Mouse (Mus musculus) heart, embryonic 16.5 days (tissue): Measurements from ENCODE around the gene Fancd2. TPM values are rescaled to one million over a fixed set of nuclear protein-coding genes. Genes with fewer than 3 reads are reported as not detected.

Source experiments
- ATAC-seq: fragments of 200-750 bp; cut with Nextera tagmentation; replicated peaks from 2 replicates; pipeline ENCODE4 v1.8.0; 2017; ENCODE audit warnings: moderate number of reproducible peaks; ENCODE audit not compliant: insufficient read depth, low FRiP score; ENCODE audit errors: extremely low read depth
- H3K27ac ChIP-seq: fragments of 300-500 bp; sonication (generic); 2 replicates; pipeline ENCODE4 v1.5.1; 2014; ENCODE audit warnings: mild to moderate bottlenecking, low read length, control low read depth, moderate library complexity
- H3K27me3 ChIP-seq: fragments of 300-500 bp; sonication (generic); 2 replicates; pipeline ENCODE4 v1.6.1; 2014; ENCODE audit warnings: low read length, mixed read lengths; ENCODE audit not compliant: control insufficient read depth, insufficient read depth
- H3K36me3 ChIP-seq: fragments of 300-500 bp; sonication (generic); 2 replicates; pipeline ENCODE4 v1.6.1; 2014; ENCODE audit not compliant: control insufficient read depth, insufficient read depth
- H3K4me1 ChIP-seq: fragments of 300-500 bp; sonication (generic); 2 replicates; pipeline ENCODE4 v1.6.1; 2014; ENCODE audit warnings: low read length, mixed read lengths; ENCODE audit not compliant: control insufficient read depth, insufficient read depth
- H3K4me2 ChIP-seq: fragments of 300-500 bp; sonication (generic); 2 replicates; pipeline ENCODE4 v1.6.1; 2014; ENCODE audit warnings: low read depth, mild to moderate bottlenecking, control low read depth, low read length
- H3K4me3 ChIP-seq: fragments of 300-500 bp; sonication (generic); 2 replicates; pipeline ENCODE4 v1.5.1; 2014; ENCODE audit warnings: mild to moderate bottlenecking, control low read depth, low read length
- H3K9ac ChIP-seq: fragments of 300-500 bp; sonication (generic); 2 replicates; pipeline ENCODE4 v1.6.1; 2014; ENCODE audit warnings: low read length, control low read depth
- H3K9me3 ChIP-seq: fragments of 300-500 bp; sonication (generic); replicated peaks from 2 replicates; pipeline ENCODE4 v1.6.1; 2016; ENCODE audit warnings: low read length; ENCODE audit not compliant: control insufficient read depth
- WGBS: fragments of 180-500 bp; shearing (Covaris S2); extraction: QIAGEN DNeasy Blood & Tissue Kit; methylation state at CpG from one replicate; pipeline ENCODE4 v1.1.7; 2014; 5-methylcytosine and 5-hydroxymethylcytosine counted together
- polyA plus RNA-seq: library from polyadenylated mRNA; unstranded; fragments of >200 nt; fragmentation: Nextera tagmentation; extraction: Ambion mirVana; gene quantifications from 2 replicates; pipeline ENCODE4 v1.2.1, GENCODE M21; 2015

Gene Fancd2
- polyA plus RNA-seq = 8.3 and 8.4 TPM in 2 replicates

GRCm38 (mm10) chr6:113530932-113531839 lies at the start of gene Fancd2, which contains the start of gene Emc3:
Gene Fancd2, plus strand, starts transcription at chr6:113531682.
Gene Emc3, minus strand, starts transcription at chr6:113531652.
- WGBS = under 1% methylated on average over 47 of the region's 47 CpGs

DNA sequence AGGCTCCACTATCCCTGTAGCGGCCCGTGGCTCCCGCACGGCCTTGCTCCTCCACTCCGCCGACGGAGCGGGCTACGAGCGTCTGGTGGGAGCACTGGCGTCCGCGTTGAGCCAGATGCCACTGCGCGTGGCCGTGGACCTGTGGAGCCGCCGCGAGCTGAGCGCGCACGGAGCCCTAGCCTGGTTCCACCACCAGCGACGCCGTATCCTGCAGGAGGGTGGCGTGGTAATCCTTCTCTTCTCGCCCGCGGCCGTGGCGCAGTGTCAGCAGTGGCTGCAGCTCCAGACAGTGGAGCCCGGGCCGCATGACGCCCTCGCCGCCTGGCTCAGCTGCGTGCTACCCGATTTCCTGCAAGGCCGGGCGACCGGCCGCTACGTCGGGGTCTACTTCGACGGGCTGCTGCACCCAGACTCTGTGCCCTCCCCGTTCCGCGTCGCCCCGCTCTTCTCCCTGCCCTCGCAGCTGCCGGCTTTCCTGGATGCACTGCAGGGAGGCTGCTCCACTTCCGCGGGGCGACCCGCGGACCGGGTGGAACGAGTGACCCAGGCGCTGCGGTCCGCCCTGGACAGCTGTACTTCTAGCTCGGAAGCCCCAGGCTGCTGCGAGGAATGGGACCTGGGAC lies 48.9 kb upstream of the Fancd2 start:
- ATAC-seq = peak; percentile 23
- under 1% methylated on average over 61 of the region's 65 CpGs for WGBS
- no peaks in the 10 kb centered on the region for H3K27me3 ChIP-seq
- H3K27ac ChIP-seq = peak overlapping the region; percentile 92
- peak overlapping the region; percentile 72 for H3K4me2 ChIP-seq
- no peaks in the 10 kb centered on the region for H3K36me3 ChIP-seq
- H3K9ac ChIP-seq = peak overlapping the region; percentile 79
- peaks cover 23% of the 10 kb centered on the region for H3K4me1 ChIP-seq
- H3K9me3 ChIP-seq = no peaks in the 10 kb centered on the region
- peak overlapping the region; percentile 60 for H3K4me3 ChIP-seq

More at GRCm38 (mm10) chr6:113530932-113531839, at the start of gene Fancd2, which contains the start of gene Emc3:
- no peaks in the 10 kb centered on the region for H3K9me3 ChIP-seq
- H3K4me3 ChIP-seq = peak within 1 kb of the TSS; percentile 90
- 0 out of 2 replicates have a peak, but pooled peaks cover 3% of the 10 kb centered on the region for H3K36me3 ChIP-seq
- ATAC-seq = peak; percentile 77
- peak within 1 kb of the TSS; percentile 75 for H3K4me2 ChIP-seq
- peak within 1 kb of the TSS; percentile 75 for H3K27ac ChIP-seq
- H3K27me3 ChIP-seq = no peaks in the 10 kb centered on the region
- peak within 1 kb of the TSS; percentile 86 for H3K9ac ChIP-seq
- H3K4me1 ChIP-seq = peaks cover 10% of the 10 kb centered on the region

DNA sequence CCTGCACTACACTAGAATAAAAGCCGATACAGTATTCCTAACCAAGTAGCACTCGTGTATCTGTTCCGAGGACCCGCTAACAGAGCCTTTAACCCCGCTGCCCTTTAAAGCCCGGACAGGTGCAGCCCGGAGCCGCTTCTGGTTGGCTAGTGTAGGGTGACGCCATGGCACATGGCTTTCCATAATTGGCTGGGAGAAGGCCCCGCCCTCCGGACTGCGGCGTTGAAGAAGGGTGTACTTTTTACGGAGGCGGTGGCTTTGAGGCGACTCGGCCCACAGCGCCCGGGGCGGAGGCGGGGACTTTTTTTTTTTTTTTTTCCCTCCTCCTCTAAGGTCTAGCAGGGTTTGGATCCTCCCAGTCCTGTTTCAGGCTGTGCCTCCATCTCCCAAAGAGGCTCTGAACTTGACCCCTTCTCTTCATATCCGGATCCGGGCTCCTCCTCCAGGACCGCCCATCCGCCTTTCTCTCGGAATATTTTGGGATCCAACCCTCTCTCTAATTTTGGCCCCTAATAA lies 48.3 kb upstream of the Fancd2 start, which contains the start of gene Creld1:
Gene Creld1 (plus strand): TSS at position 198 of the 516 bp plus-strand sequence.
- Histone ChIP-seq H3K4me2 (peak within 1 kb of the TSS; percentile 72), H3K9ac (peak within 1 kb of the TSS; percentile 83), H3K9me3 (no peaks in the 10 kb centered on the region), H3K4me1 (peaks cover 23% of the 10 kb centered on the region), H3K27ac (peak within 1 kb of the TSS; percentile 92), H3K4me3 (peak within 1 kb of the TSS; percentile 60), H3K27me3 (no peaks in the 10 kb centered on the region), H3K36me3 (no peaks in the 10 kb centered on the region)
- 0% methylated on average over 26 of the region's 26 CpGs for WGBS
- peak; percentile 96 for ATAC-seq

- 9% methylated on average over 10 of the region's 10 CpGs for WGBS
- peak overlapping the region; percentile 60 for H3K4me3 ChIP-seq
- peaks cover 3% of the 10 kb centered on the region; the same call in 1 of the 2 replicates for H3K36me3 ChIP-seq
- peak overlapping the region; percentile 72 for H3K4me2 ChIP-seq
- peak overlapping the region; percentile 92 for H3K27ac ChIP-seq
- H3K9ac ChIP-seq = peak overlapping the region; percentile 83
- ATAC-seq = 0 out of 2 replicates have a peak, but pooled peaks have one; percentile 14
- peaks cover 23% of the 10 kb centered on the region for H3K4me1 ChIP-seq
- no peaks in the 10 kb centered on the region for H3K27me3 ChIP-seq
- no peaks in the 10 kb centered on the region for H3K9me3 ChIP-seq
Observed at GRCm38 (mm10) chr6:113483729-113484128, 47.8 kb upstream of the Fancd2 start.

GRCm38 (mm10) chr6:113487125-113487576 lies 44.3 kb upstream of the Fancd2 start:
- H3K9me3 ChIP-seq = no peaks in the 10 kb centered on the region
- no peaks in the 10 kb centered on the region for H3K27me3 ChIP-seq
- peaks cover 7% of the 10 kb centered on the region for H3K36me3 ChIP-seq
- no peak overlapping the region for H3K4me3 ChIP-seq
- no peak overlapping the region for H3K27ac ChIP-seq
- 61% methylated on average over 7 of the region's 7 CpGs for WGBS
- ATAC-seq = no peak
- H3K4me2 ChIP-seq = no peak overlapping the region
- H3K4me1 ChIP-seq = peaks cover 3% of the 10 kb centered on the region
- H3K9ac ChIP-seq = no peak overlapping the region

DNA sequence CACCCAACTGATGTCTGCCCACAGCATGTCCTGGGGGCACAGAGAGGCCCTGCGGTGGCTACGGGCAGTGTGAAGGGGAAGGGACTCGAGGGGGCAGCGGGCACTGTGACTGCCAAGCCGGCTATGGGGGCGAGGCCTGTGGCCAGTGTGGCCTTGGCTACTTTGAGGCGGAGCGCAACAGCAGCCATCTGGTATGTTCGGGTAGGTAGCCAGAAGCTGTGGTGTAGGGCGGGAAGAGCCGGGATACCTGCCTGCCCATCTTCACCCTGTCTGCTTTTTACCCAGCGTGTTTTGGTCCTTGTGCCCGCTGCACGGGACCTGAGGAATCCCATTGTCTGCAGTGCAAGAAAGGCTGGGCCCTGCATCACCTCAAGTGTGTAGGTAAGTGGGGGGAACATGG lies 42.1 kb upstream of the Fancd2 start:
- Histone ChIP-seq H3K27ac (no peak overlapping the region), H3K9me3 (no peaks in the 10 kb centered on the region), H3K4me3 (no peak overlapping the region), H3K4me2 (no peak overlapping the region), H3K4me1 (no peaks in the 10 kb centered on the region; the same call in 1 of the 2 replicates), H3K9ac (no peak overlapping the region), H3K27me3 (no peaks in the 10 kb centered on the region), H3K36me3 (peaks cover 7% of the 10 kb centered on the region)
- WGBS = 93% methylated on average over 14 of the region's 14 CpGs
- no peak for ATAC-seq

- Histone ChIP-seq H3K9me3 (no peaks in the 10 kb centered on the region), H3K4me2 (no peak overlapping the region), H3K27ac (no peak overlapping the region), H3K4me3 (no peak overlapping the region), H3K4me1 (peaks cover 10% of the 10 kb centered on the region), H3K9ac (no peak overlapping the region), H3K36me3 (peaks cover 7% of the 10 kb centered on the region), H3K27me3 (peaks cover 7% of the 10 kb centered on the region)
- 68% methylated on average over 24 of the region's 24 CpGs for WGBS
- no peak for ATAC-seq
Observed at GRCm38 (mm10) chr6:113492101-113492864, 39.2 kb upstream of the Fancd2 start.

- under 1% methylated on average over 54 of the region's 54 CpGs for WGBS
- peak overlapping the region; percentile 86 for H3K4me2 ChIP-seq
Observed at GRCm38 (mm10) chr6:113494258-113494788, 37.2 kb upstream of the Fancd2 start.

More at GRCm38 (mm10) chr6:113494258-113494788, 37.2 kb upstream of the Fancd2 start:
- Histone ChIP-seq H3K9me3 (no peaks in the 10 kb centered on the region), H3K27me3 (peaks cover 7% of the 10 kb centered on the region), H3K4me3 (peak overlapping the region; percentile 56), H3K27ac (peak overlapping the region; percentile 43; the same call in 1 of the 2 replicates), H3K36me3 (peaks cover 4% of the 10 kb centered on the region), H3K4me1 (peaks cover 10% of the 10 kb centered on the region), H3K9ac (peak overlapping the region; percentile 73)
- ATAC-seq = peak; percentile 83
